Mouse (Mus musculus): ENCODE data around the gene Mageh1. TPM values are rescaled to one million over a fixed set of nuclear protein-coding genes. Genes with fewer than 3 reads are reported as not detected.

Mageh1 gene
- 42.0 TPM for polyA plus RNA-seq (2014; fragmentation: Illumina TruSeq; extraction: RNeasy Lipid Tissue Mini Kit (QIAGEN cat#74804))

DNA sequence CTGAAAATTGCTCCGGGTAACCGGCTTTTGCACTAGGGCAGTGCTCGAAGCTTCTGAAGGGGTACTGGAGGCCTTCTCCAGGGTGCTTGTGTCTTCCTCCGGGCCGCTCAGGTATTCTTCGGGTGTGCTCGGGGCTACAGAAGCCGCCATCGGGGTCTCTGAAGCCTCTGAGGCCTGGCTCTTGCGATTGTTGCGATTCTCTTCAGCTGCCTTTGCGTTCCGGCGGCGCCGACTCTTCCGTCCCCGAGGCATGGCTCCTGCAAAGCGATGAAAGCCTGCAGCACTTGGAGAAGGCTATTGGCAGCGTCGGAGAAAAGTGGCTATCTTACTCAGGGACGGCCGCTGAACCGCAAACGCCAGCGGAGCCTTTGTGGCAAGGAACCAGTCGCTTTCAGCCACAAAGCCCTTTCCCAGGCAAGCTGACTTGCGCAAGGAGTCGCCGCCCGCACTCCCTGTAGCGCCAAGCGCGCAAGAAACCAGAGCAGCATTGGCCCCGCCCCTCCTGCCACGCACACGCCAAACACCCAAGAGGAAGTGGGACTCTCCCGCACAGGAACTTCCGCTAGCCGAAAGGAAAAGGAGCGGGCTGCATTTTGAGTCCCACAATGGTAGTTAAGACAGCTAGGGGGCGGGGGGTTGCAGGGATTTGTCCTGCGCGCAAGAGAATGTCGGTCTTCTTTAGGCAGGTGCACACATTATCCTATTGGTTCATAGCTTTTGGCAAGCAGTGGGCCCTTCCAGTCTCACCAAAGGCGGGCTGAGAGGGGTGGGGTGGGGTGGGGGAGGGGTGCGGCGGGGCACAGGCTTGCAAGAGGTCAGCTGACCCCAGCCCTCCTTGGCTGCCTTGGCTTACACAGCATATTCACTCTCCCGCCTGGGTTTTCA, at the start of gene Mageh1:
Gene Mageh1 (minus strand): TSS at position 489 of the 885 bp plus-strand sequence.

DNA sequence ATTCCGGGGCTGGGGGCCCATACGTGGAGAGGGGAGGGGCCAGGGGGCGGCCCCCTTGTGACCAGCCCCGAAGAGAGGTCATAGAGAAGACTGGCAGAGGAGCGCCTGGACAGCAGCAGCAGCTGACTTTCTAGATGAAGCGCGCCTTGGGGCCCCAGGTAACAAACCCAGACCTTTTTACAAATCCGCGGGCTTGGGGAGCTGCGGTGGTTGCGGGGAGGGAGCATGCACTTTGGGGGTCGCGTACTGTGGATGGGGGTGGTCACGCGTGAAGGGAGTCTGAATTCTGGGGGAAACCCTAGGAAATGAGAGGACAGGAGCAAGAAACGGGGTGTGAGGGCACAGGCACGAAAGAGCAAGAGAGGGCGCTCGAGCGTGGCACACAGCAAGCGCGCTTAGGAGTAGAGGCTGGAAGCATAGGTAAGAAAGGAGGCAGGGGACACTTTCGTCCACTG, 31.0 kb downstream of the Mageh1 start, which contains the start of gene Usp51:
Gene Usp51 (plus strand): TSS at position 83 of the 455 bp plus-strand sequence.

Other genes with a start within 250 kb of the Mageh1 start
- 3.7 TPM for gene Usp51, start 31.1 kb downstream of the Mageh1 start, polyA plus RNA-seq (2014; fragmentation: Illumina TruSeq; extraction: RNeasy Lipid Tissue Mini Kit (QIAGEN cat#74804))
- not detected for gene Foxr2, start 81.2 kb upstream of the Mageh1 start, polyA plus RNA-seq (2014; fragmentation: Illumina TruSeq; extraction: RNeasy Lipid Tissue Mini Kit (QIAGEN cat#74804))
- gene Rragb, start 102.4 kb upstream of the Mageh1 start, polyA plus RNA-seq (2014; fragmentation: Illumina TruSeq; extraction: RNeasy Lipid Tissue Mini Kit (QIAGEN cat#74804)), result 30.7 TPM
- gene Klf8, start 199.9 kb upstream of the Mageh1 start, polyA plus RNA-seq (2014; fragmentation: Illumina TruSeq; extraction: RNeasy Lipid Tissue Mini Kit (QIAGEN cat#74804)), result 15.7 TPM